13 mouse cellular contexts compared by ENCODE assay signal in genomic region chr16:57765615-57766014, GRCm38 (mm10).
"Had no signal": no experiment of that assay in that cellular context is flagged by ENCODE, and none has a peak within 500 bp of the region (broad histone marks: within the 10 kb centered on the region; RNA-seq: fewer than 3 reads in every experiment).

No protein-coding gene starts in this region.

- H3K27me3 ChIP-seq: limb, embryonic 13.5 days; liver, embryonic 15.5 days; midbrain, embryonic 13.5 days; stomach, embryonic 15.5 days had no signal

- H3K9ac ChIP-seq: limb, embryonic 13.5 days; liver, embryonic 15.5 days; midbrain, embryonic 13.5 days; stomach, embryonic 15.5 days had no signal

- H3K9me3 ChIP-seq: limb, embryonic 13.5 days; liver, embryonic 15.5 days; midbrain, embryonic 13.5 days; stomach, embryonic 15.5 days had no signal

- H3K4me3 ChIP-seq: layer of hippocampus, adult 2 months; limb, embryonic 13.5 days; liver, embryonic 15.5 days; midbrain, embryonic 13.5 days; stomach, embryonic 15.5 days had no signal

- H3K27ac ChIP-seq: kidney, postnatal 0 days; layer of hippocampus, adult 2 months; limb, embryonic 13.5 days; liver, embryonic 15.5 days; midbrain, embryonic 13.5 days; stomach, embryonic 15.5 days had no signal

- H3K36me3 ChIP-seq: limb, embryonic 13.5 days; liver, embryonic 15.5 days; midbrain, embryonic 13.5 days; stomach, embryonic 15.5 days had no signal

- H3K4me1 ChIP-seq: limb, embryonic 13.5 days; liver, embryonic 15.5 days; midbrain, embryonic 13.5 days; stomach, embryonic 15.5 days had no signal

- DNase-seq: kidney, adult 9 months; kidney, postnatal 36 days; left cerebral cortex, postnatal 4 days; lung, postnatal 36 days; right cerebral cortex, postnatal 14 days; thymus, adult 2 months; thymus, postnatal 25 days had no signal

- ATAC-seq: midbrain, embryonic 13.5 days had no signal

- H3K4me2 ChIP-seq: limb, embryonic 13.5 days; liver, embryonic 15.5 days; midbrain, embryonic 13.5 days; stomach, embryonic 15.5 days had no signal
